Comparison of ENCODE assay signal across 25 mouse cellular contexts in genomic region chr5:30205034-30205433, GRCm38 (mm10). TPM values are rescaled to one million over a fixed set of nuclear protein-coding genes. Genes with fewer than 3 reads are reported as not detected.
A peak's percentile ranks its signal among the peaks of the same experiment; 100 is the strongest.
DNase-seq lines count a peak whose midpoint lies in the region; ATAC-seq and TF ChIP-seq lines count a peak whose summit lies in the region.
"Had no signal": no experiment of that assay in that cellular context is flagged by ENCODE, and none has a peak within 500 bp of the region (broad histone marks: within the 10 kb centered on the region; RNA-seq: fewer than 3 reads in every experiment).

No protein-coding gene starts in this region.

- no peak for ATAC-seq in heart, embryonic 11.5 days (replicated peaks; ENCODE audit: insufficient number of reproducible peaks, low FRiP score, low TSS enrichment)
- ATAC-seq in liver, embryonic 12.5 days = no peak
- ATAC-seq: activated CD4-positive, CD25-positive, alpha-beta regulatory T cell, adult 4 months; CD4-positive, CD25-positive, alpha-beta regulatory T cell, adult 4 months; Patski had no signal

- no peaks in the 10 kb centered on the region for H3K36me3 ChIP-seq in heart, embryonic 11.5 days (ENCODE audit: control insufficient read depth, insufficient read depth, low read length)
- H3K36me3 ChIP-seq in testis, adult 2 months (ENCODE audit: control insufficient read depth, insufficient read depth, low read length) = no peaks in the 10 kb centered on the region
- peaks cover 0 to 3% of the 10 kb centered on the region in 2 experiments; a peak in 1 of 4 replicates for H3K36me3 ChIP-seq in MEL (ENCODE audit: control insufficient read depth in 1 of 2, insufficient read depth in 2 of 2, low read length in 2 of 2)
- no peaks in the 10 kb centered on the region for H3K36me3 ChIP-seq in liver, embryonic 12.5 days
- H3K36me3 ChIP-seq: G1E had no signal

- no peak overlapping the region for H3K4me2 ChIP-seq in heart, embryonic 11.5 days
- no peak overlapping the region for H3K4me2 ChIP-seq in liver, embryonic 12.5 days

- DNase-seq in heart, adult 11 months = peak; percentile 10
- DNase-seq in testis, postnatal 10 days (ENCODE audit: low spot score) = no peak
- DNase-seq in MEL (ENCODE audit: low read depth, low spot score) = no peak
- DNase-seq: adrenal gland, adult 2 months; adrenal gland, adult 8-10 months; adrenal gland, postnatal 10 days; adrenal gland, postnatal 14 days; adrenal gland, postnatal 25 days; adrenal gland, postnatal 36 days; B cell, adult 2 months; cerebellum, adult 11 months; cerebellum, adult 11-12 months; cerebellum, adult 18-20 months; cerebellum, adult 2 months had no signal

- H3K27ac ChIP-seq in heart, embryonic 11.5 days (ENCODE audit: low read depth, low read length) = no peak overlapping the region
- no peak overlapping the region for H3K27ac ChIP-seq in testis, adult 2 months (ENCODE audit: control insufficient read depth, insufficient read depth, low read depth, low read length)
- no peak overlapping the region for H3K27ac ChIP-seq in MEL (ENCODE audit: control insufficient read depth, low read depth, low read length)
- no peak overlapping the region for H3K27ac ChIP-seq in liver, embryonic 12.5 days

- no peaks in the 10 kb centered on the region for H3K27me3 ChIP-seq in heart, embryonic 11.5 days (ENCODE audit: control insufficient read depth, insufficient read depth, low read length)
- H3K27me3 ChIP-seq in testis, adult 2 months (ENCODE audit: control insufficient read depth, insufficient read depth, low read length) = no peaks in the 10 kb centered on the region
- no peaks in the 10 kb centered on the region for H3K27me3 ChIP-seq in MEL (ENCODE audit: control insufficient read depth in 1 of 2, insufficient read depth in 2 of 2, low read length in 2 of 2)
- H3K27me3 ChIP-seq in liver, embryonic 12.5 days (replicated peaks) = no peaks in the 10 kb centered on the region
- H3K27me3 ChIP-seq: CH12.LX, Patski had no signal

- H3K9ac ChIP-seq in heart, embryonic 11.5 days (ENCODE audit: low read depth, low read length) = no peak overlapping the region
- no peak overlapping the region for H3K9ac ChIP-seq in MEL (ENCODE audit: control insufficient read depth, low read depth, low read length, poor library complexity, severe bottlenecking)
- H3K9ac ChIP-seq in liver, embryonic 12.5 days = no peak overlapping the region

- 56% methylated on average over 3 of the region's 3 CpGs for WGBS in heart, embryonic 11.5 days (ENCODE audit: insufficient replicate concordance)
- 47% methylated on average over 3 of the region's 3 CpGs for WGBS in liver, embryonic 12.5 days (ENCODE audit: insufficient replicate concordance)

- H3K4me1 ChIP-seq in heart, embryonic 11.5 days (ENCODE audit: control insufficient read depth, insufficient read depth, low read length) = peaks cover 6% of the 10 kb centered on the region
- no peaks in the 10 kb centered on the region for H3K4me1 ChIP-seq in testis, adult 2 months (ENCODE audit: control insufficient read depth, insufficient read depth, low read length)
- peaks cover 0 to 18% of the 10 kb centered on the region in 2 experiments; a peak in 3 of 4 replicates for H3K4me1 ChIP-seq in MEL (ENCODE audit: control insufficient read depth in 1 of 2, insufficient read depth in 2 of 2, low read length in 2 of 2)
- H3K4me1 ChIP-seq in liver, embryonic 12.5 days = no peaks in the 10 kb centered on the region

- TF ChIP-seq CTCF in testis, adult 2 months (IDR thresholded peaks at IDR 0.05; ENCODE audit: control insufficient read depth, insufficient read depth, insufficient replicate concordance, low read depth, low read length) = no peak
- TF ChIP-seq CTCF in MEL (IDR thresholded peaks at IDR 0.05 in 2 of 3, conservative IDR thresholded peaks at IDR 0.05 in 1 of 3; ENCODE audit: control insufficient read depth in 1 of 3, insufficient read depth in 1 of 3, low read depth in 2 of 3, low read length in 3 of 3, poor library complexity in 1 of 3, severe bottlenecking in 1 of 3) = no peak

- no peaks in the 10 kb centered on the region for H3K9me3 ChIP-seq in heart, embryonic 11.5 days (replicated peaks; ENCODE audit: control insufficient read depth, low read length)
- H3K9me3 ChIP-seq in MEL (replicated peaks; ENCODE audit: insufficient read depth, low read length) = no peaks in the 10 kb centered on the region
- H3K9me3 ChIP-seq in liver, embryonic 12.5 days (replicated peaks) = no peaks in the 10 kb centered on the region
- H3K9me3 ChIP-seq: G1E had no signal

- TF ChIP-seq EP300 in MEL (IDR thresholded peaks at IDR 0.05; ENCODE audit: low read depth in 1 of 2, low read length in 2 of 2) = peak in 1 of 2 experiments; percentile 50; a peak in 2 of 4 replicates

- TF ChIP-seq RAD21 in MEL (IDR thresholded peaks at IDR 0.05; ENCODE audit: low read depth, low read length) = no peak

- H3K4me3 ChIP-seq in heart, embryonic 11.5 days (ENCODE audit: low read depth, low read length) = no peak overlapping the region
- H3K4me3 ChIP-seq in testis, adult 2 months (ENCODE audit: control insufficient read depth, low read depth, low read length) = peak overlapping the region; percentile 66
- no peak overlapping the region for H3K4me3 ChIP-seq in MEL (ENCODE audit: control insufficient read depth in 1 of 2, insufficient read depth in 1 of 2, low read depth in 2 of 2, low read length in 2 of 2)
- no peak overlapping the region for H3K4me3 ChIP-seq in liver, embryonic 12.5 days

- TF ChIP-seq POLR2A in testis, adult 2 months (IDR thresholded peaks at IDR 0.05; ENCODE audit: control insufficient read depth, low read depth, low read length) = no peak
- TF ChIP-seq POLR2A in MEL (IDR thresholded peaks at IDR 0.05; ENCODE audit: control insufficient read depth in 1 of 2, insufficient read depth in 1 of 2, low read depth in 1 of 2, low read length in 2 of 2, poor library complexity in 1 of 2) = no peak

- H3K79me2 ChIP-seq in MEL (ENCODE audit: control insufficient read depth, insufficient read depth, low read length, poor library complexity) = no peaks in the 10 kb centered on the region

TF ChIP-seq in MEL, 35 proteins besides CTCF, POLR2A, EP300 and RAD21:
- TF ChIP-seq GATA1 (IDR thresholded peaks at IDR 0.05; ENCODE audit: low read depth, low read length) (peak; percentile 78), MAFK (IDR thresholded peaks at IDR 0.05; ENCODE audit: borderline replicate concordance, low read depth, low read length) (no peak)
TF ChIP-seq in MEL: peak in this region for 1.

RNA-seq across cellular contexts. Expression of gene Adgrf3, which starts 0.5 kb away (rescaled TPM):
- polyA plus RNA-seq in heart, embryonic 11.5 days (2014; fragmentation: Nextera tagmentation; extraction: Ambion mirVana) = 0.24 and 0.62 TPM in 2 replicates
- polyA plus RNA-seq in testis, adult 2 months (2012; rRNA removed) = 18.3 and 18.5 TPM in 2 replicates
- total RNA-seq in MEL (2012; rRNA removed) = 1.2 and 1.7 TPM in 2 replicates
- 1 to 10 TPM in 1 of 2 experiments, not detected in 1; 2.7 TPM for polyA plus RNA-seq in MEL (2012; ENCODE audit: insufficient read depth in 1 of 2, insufficient read length in 2 of 2, low read depth in 1 of 2, low replicate concordance in 2 of 2, missing spikeins in 1 of 2)
- not detected in 2 replicates for polyA plus RNA-seq in liver, embryonic 12.5 days (2016; fragmentation: Nextera tagmentation; extraction: Ambion mirVana)
- total RNA-seq: adrenal gland, adult 18-20 months; adrenal gland, adult 2 months; adrenal gland, adult 8-10 months; adrenal gland, postnatal 14 days; adrenal gland, postnatal 25 days; adrenal gland, postnatal 36 days had no signal
- polyA plus RNA-seq: activated CD4-positive, CD25-positive, alpha-beta regulatory T cell, adult 4 months; adrenal gland, adult 2 months; brain, embryonic 14.5 days; C2C12; CD4-positive, CD25-positive, alpha-beta regulatory T cell, adult 4 months; cerebellum, adult 2 months had no signal

RNA-seq across cellular contexts. Expression of gene Selenoi, which starts 27.3 kb away (rescaled TPM):
- 22.9 and 24.9 TPM in 2 replicates for polyA plus RNA-seq in heart, embryonic 11.5 days (2014; fragmentation: Nextera tagmentation; extraction: Ambion mirVana)
- polyA plus RNA-seq in testis, adult 2 months (2012; rRNA removed) = 65.4 and 74.1 TPM in 2 replicates
- total RNA-seq in MEL (2012; rRNA removed) = 76.3 and 88.0 TPM in 2 replicates
- polyA plus RNA-seq in MEL (2012; ENCODE audit: insufficient read depth in 1 of 2, insufficient read length in 2 of 2, low read depth in 1 of 2, low replicate concordance in 2 of 2, missing spikeins in 1 of 2) = 100 to 1,000 TPM in 1 of 2 experiments, 10 to 100 TPM in 1; 43.4 to 101 TPM
- polyA plus RNA-seq in liver, embryonic 12.5 days (2016; fragmentation: Nextera tagmentation; extraction: Ambion mirVana) = 20.2 and 22.0 TPM in 2 replicates

RNA-seq across cellular contexts. Expression of gene Hadhb, which starts 50.0 kb away (rescaled TPM):
- 268 and 306 TPM in 2 replicates for polyA plus RNA-seq in heart, embryonic 11.5 days (2014; fragmentation: Nextera tagmentation; extraction: Ambion mirVana)
- 60.1 and 67.1 TPM in 2 replicates for polyA plus RNA-seq in testis, adult 2 months (2012; rRNA removed)
- 162 and 173 TPM in 2 replicates for total RNA-seq in MEL (2012; rRNA removed)
- 100 to 1,000 TPM in 1 of 2 experiments, 10 to 100 TPM in 1; 33.0 to 161 TPM for polyA plus RNA-seq in MEL (2012; ENCODE audit: insufficient read depth in 1 of 2, insufficient read length in 2 of 2, low read depth in 1 of 2, low replicate concordance in 2 of 2, missing spikeins in 1 of 2)
- polyA plus RNA-seq in liver, embryonic 12.5 days (2016; fragmentation: Nextera tagmentation; extraction: Ambion mirVana) = 113 and 116 TPM in 2 replicates

RNA-seq across cellular contexts. Expression of gene Hadha, which starts 50.1 kb away (rescaled TPM):
- 129 and 172 TPM in 2 replicates for polyA plus RNA-seq in heart, embryonic 11.5 days (2014; fragmentation: Nextera tagmentation; extraction: Ambion mirVana)
- polyA plus RNA-seq in testis, adult 2 months (2012; rRNA removed) = 74.2 and 78.6 TPM in 2 replicates
- total RNA-seq in MEL (2012; rRNA removed) = 120 and 121 TPM in 2 replicates
- polyA plus RNA-seq in MEL (2012; ENCODE audit: insufficient read depth in 1 of 2, insufficient read length in 2 of 2, low read depth in 1 of 2, low replicate concordance in 2 of 2, missing spikeins in 1 of 2) = 100 to 1,000 TPM; 107 to 271 TPM
- polyA plus RNA-seq in liver, embryonic 12.5 days (2016; fragmentation: Nextera tagmentation; extraction: Ambion mirVana) = 92.2 and 103 TPM in 2 replicates
